Mouse (Mus musculus): ENCODE measurements at regions not wholly inside any gene's neighbourhood (a gene's known extent, or its start where the extent isn't known, plus 50 kb on each side); places are given as distances from the start of the nearest gene placed in this dataset.

DNA sequence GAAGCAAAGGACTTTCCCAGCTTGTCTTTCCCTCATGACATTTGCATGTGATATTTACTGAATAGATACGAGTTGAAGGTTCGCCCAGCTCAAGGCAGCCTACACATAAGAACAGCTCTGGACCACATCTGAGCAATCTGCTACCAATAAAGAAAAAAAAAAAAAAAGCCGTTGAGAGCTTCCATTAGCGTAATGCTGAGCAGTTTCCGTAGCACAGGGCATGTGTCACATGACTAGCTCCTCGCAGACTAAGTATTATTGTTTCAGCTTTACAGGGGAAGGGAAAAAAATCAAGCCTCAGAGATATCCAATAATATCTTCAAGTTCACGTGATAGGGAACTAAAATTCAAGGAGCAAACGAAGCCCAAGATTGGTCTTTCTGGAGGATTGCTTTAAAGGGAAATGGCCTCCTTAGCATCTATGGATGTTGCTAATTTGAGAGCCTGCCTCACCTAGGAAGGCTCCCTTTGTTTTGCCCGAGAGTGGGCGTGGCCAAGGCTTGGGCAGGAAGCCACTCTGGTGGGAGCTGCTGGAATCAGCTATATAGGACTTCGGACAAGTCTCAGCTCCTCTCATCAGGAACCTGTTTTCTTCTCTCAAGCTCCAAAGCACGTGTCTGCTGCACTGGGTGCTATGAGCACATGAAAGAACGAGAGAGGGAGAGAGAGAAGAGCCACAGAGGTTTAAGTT lies 157.0 kb upstream of the Gm49356 start:
- 48% methylated on average over 13 of the region's 13 CpGs for WGBS
- no peaks in the 10 kb centered on the region for H3K36me3 ChIP-seq (ENCODE audit: insufficient read depth, low read length)
- no peak overlapping the region for H3K27ac ChIP-seq (ENCODE audit: low read depth, low read length)
- peak; percentile 54 for DNase-seq (ENCODE audit: low spot score)
- H3K9ac ChIP-seq (replicated peaks; ENCODE audit: low read length, poor library complexity, severe bottlenecking), result no peak overlapping the region
- 0 out of 2 replicates have a peak overlapping the region, but pooled peaks have one; percentile 12 for H3K4me2 ChIP-seq (ENCODE audit: low read depth, low read length, poor library complexity, severe bottlenecking)
- no peaks in the 10 kb centered on the region for H3K9me3 ChIP-seq (ENCODE audit: low read length)
- H3K4me1 ChIP-seq (ENCODE audit: insufficient read depth, low read length), result no peaks in the 10 kb centered on the region
- ATAC-seq (ENCODE audit: low FRiP score), result peak; percentile 6; the same call in 1 of the 2 replicates
- H3K27me3 ChIP-seq (ENCODE audit: insufficient read depth, low read length), result no peaks in the 10 kb centered on the region
- no peak for TF ChIP-seq CTCF (IDR thresholded peaks at IDR 0.05)
- no peak overlapping the region for H3K4me3 ChIP-seq (ENCODE audit: low read depth, low read length)
